Mouse (Mus musculus): Measurements from ENCODE around the gene Ctbp1.

DNA sequence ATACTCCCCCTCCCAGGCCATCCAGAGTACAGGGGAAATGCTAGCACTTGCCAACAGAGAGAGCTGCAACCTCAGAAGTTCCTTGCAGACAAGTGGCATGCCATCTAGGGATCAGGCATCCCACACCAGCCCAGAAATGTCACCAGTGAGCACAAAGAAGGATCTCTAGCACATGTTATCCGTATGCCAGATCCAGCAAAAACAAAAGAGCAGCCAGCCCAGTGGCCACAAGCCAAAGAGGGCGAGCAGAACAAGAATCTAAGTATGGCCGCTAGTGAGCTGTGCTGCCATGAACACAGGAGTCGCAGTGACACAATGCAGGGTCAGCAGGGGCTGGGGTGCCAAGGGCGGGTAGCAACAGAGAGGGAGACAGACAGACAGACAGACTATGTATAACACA is 44.5 kb downstream of the Ctbp1 start:
- no peak for TF ChIP-seq CHD2 (IDR thresholded peaks at IDR 0.05; ENCODE audit: low read depth, low read length)
- TF ChIP-seq ZNF384 (IDR thresholded peaks at IDR 0.05; ENCODE audit: low read depth, low read length), result no peak
- no peak for TF ChIP-seq MAFK (IDR thresholded peaks at IDR 0.05; ENCODE audit: insufficient read depth, low read depth, low read length)
- no peak for TF ChIP-seq HCFC1 (IDR thresholded peaks at IDR 0.05; ENCODE audit: borderline replicate concordance, insufficient read depth, low read length)

Measured in ES-E14 (cell line).